Mouse (Mus musculus): Measurements from ENCODE around the gene Lrrc75b.
"Not testable (repeated sequence)": the region's sequence is repeated elsewhere in the genome, so short reads cannot be mapped to it uniquely, and the experiment has no call there.

The Lrrc75b gene

GRCm38 (mm10) chr10:75531532-75532090, 28.5 kb downstream of the Lrrc75b start:
- DNase-seq (ENCODE audit: low spot score): no peak

GRCm38 (mm10) chr10:75530322-75530721, 29.8 kb downstream of the Lrrc75b start:
- DNase-seq (ENCODE audit: low spot score): no peak

- not testable (repeated sequence) for DNase-seq (ENCODE audit: low spot score)
These were observed 34.7 kb downstream of the Lrrc75b start for GRCm38 (mm10) chr10:75525450-75525849.

- DNase-seq (ENCODE audit: low spot score): no peak
These were observed 38.5 kb downstream of the Lrrc75b start for GRCm38 (mm10) chr10:75521643-75522042.

GRCm38 (mm10) chr10:75520581-75520980, 39.5 kb downstream of the Lrrc75b start:
- DNase-seq (ENCODE audit: low spot score): no peak

- peak; percentile 95 for DNase-seq (ENCODE audit: low spot score)
These were observed 42.4 kb downstream of the Lrrc75b start, which contains the start of gene Gucd1 for GRCm38 (mm10) chr10:75517758-75518143. Gene Gucd1, minus strand, starts transcription at chr10:75517972.

- peak; percentile 73 for DNase-seq (ENCODE audit: low spot score)
These were observed 42.9 kb downstream of the Lrrc75b start, which contains the start of gene Snrpd3 for GRCm38 (mm10) chr10:75517073-75517757. Gene Snrpd3, plus strand, starts transcription at chr10:75517551.

GRCm38 (mm10) chr10:75516724-75517072, 43.4 kb downstream of the Lrrc75b start:
- no peak for DNase-seq (ENCODE audit: low spot score)

- no peak for DNase-seq (ENCODE audit: low spot score)
These were observed 43.9 kb downstream of the Lrrc75b start for GRCm38 (mm10) chr10:75516038-75516723.

- DNase-seq (ENCODE audit: low spot score): no peak
These were observed 44.7 kb downstream of the Lrrc75b start for GRCm38 (mm10) chr10:75515216-75516037.

- DNase-seq (ENCODE audit: low spot score): no peak
These were observed 45.8 kb downstream of the Lrrc75b start for GRCm38 (mm10) chr10:75514361-75514760.

GRCm38 (mm10) chr10:75513306-75514067, 46.6 kb downstream of the Lrrc75b start:
- no peak for DNase-seq (ENCODE audit: low spot score)

GRCm38 (mm10) chr10:75512796-75513195, 47.3 kb downstream of the Lrrc75b start:
- DNase-seq (ENCODE audit: low spot score): no peak

GRCm38 (mm10) chr10:75511897-75512296, 48.2 kb downstream of the Lrrc75b start:
- no peak for DNase-seq (ENCODE audit: low spot score)

- DNase-seq (ENCODE audit: low spot score): no peak
These were observed 49.1 kb downstream of the Lrrc75b start for GRCm38 (mm10) chr10:75511060-75511459.

- DNase-seq (ENCODE audit: low spot score): no peak
These were observed 49.7 kb downstream of the Lrrc75b start for GRCm38 (mm10) chr10:75510446-75510845.

GRCm38 (mm10) chr10:75505928-75506327, 54.2 kb downstream of the Lrrc75b start:
- not testable (repeated sequence) for DNase-seq (ENCODE audit: low spot score)

- no peak for DNase-seq (ENCODE audit: low spot score)
These were observed 55.0 kb downstream of the Lrrc75b start for GRCm38 (mm10) chr10:75505130-75505495.

GRCm38 (mm10) chr10:75504234-75505129, 55.6 kb downstream of the Lrrc75b start:
- no peak for DNase-seq (ENCODE audit: low spot score)

GRCm38 (mm10) chr10:75503692-75504091, 56.4 kb downstream of the Lrrc75b start:
- no peak for DNase-seq (ENCODE audit: low spot score)

GRCm38 (mm10) chr10:75501641-75502040, 58.5 kb downstream of the Lrrc75b start:
- no peak for DNase-seq (ENCODE audit: low spot score)
